Mouse (Mus musculus): ENCODE results near the gene Nup98.
A peak's percentile ranks its signal among the peaks of the same experiment; 100 is the strongest.

Nup98 gene

DNA sequence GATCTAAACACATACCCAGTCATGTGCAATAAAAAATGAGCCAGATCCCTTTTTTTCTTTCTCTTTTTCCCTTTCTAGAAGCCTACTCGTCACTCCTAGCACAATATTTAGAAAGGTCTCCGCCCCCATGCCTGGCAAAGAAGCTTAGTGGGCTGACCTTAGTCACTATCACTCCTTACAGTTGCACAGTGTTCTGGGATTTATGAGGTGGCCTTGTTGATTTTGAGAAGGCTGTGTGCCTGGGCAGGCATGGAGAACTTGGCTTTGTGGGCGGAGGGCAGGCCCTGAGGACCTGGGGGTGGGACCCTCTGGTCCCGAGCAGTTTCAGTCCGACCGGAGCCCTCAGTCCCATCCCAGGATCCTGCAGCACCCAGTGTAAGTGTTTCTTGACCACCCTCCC lies 19.8 kb upstream of the Nup98 start:
- no peak for DNase-seq (ENCODE audit: low spot score in 2 of 2)

- DNase-seq (ENCODE audit: low spot score in 2 of 2), result no peak
Observed at GRCm38 (mm10) chr7:102228049-102228670, 18.2 kb upstream of the Nup98 start.

DNA sequence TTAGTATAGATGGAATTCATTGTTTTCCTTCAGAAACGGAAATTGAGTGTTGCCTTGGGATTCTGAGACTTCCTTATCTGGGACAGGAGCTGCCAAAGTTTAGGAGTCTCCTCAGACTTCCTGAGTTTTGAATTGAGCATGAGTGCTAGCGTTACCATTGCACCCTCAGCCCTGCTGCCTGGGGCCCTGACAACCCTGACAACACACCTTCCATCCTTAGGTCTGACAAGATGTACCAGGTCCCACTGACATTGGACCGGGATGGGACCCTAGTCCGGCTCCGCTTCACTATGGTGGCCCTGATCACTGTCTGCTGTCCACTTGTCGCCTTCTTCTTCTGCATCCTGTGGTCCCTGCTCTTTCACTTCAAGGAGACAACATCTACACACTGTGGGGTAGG lies 16.1 kb upstream of the Nup98 start:
- DNase-seq (ENCODE audit: low spot score in 2 of 2), result no peak

GRCm38 (mm10) chr7:102223883-102224738 lies 14.1 kb upstream of the Nup98 start:
- no peak for DNase-seq (ENCODE audit: low spot score in 2 of 2)

DNA sequence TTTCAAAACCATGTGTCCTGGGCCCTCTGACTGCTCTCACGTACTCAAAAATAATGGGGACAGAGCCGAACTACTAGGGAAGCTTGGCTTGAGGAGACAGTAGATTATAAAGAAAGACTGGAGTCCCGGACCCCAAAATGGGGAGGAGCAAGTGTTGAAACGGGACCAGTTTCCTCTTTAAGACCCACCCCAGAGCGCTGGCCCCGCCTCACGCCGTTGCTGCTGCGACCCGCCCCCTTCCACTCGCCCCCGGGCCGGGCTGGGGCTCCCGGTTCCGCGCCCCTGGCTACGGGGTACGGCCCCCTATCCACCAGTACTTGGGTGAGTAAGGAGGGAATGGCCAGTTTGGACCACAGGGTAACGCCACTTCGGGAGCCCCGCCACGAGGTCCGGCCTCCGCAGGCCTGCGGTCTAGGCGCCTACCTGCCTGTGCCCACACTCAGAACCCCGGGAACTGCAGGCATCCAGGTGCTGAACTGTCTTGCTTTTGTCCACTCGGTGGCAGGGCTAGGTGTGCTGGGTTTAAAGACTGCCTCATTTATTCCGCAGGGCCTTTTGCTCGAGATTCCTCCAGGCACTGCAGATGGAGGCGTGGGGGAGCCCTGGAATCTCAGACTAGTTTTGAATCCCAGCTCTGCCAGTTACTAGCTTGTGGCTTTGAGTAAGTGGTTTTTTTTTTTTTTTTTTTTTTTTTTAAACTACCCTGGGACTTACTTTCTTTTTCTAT lies 13.0 kb upstream of the Nup98 start:
- DNase-seq (ENCODE audit: low spot score in 2 of 2), result peak; percentile 58 to 76

- peak in 1 of 2 experiments; percentile 40 for DNase-seq (ENCODE audit: low spot score in 2 of 2)
Observed at GRCm38 (mm10) chr7:102222336-102222735, 12.4 kb upstream of the Nup98 start.

- DNase-seq (ENCODE audit: low spot score in 2 of 2), result no peak
Observed at GRCm38 (mm10) chr7:102221899-102222298, 11.9 kb upstream of the Nup98 start.

DNA sequence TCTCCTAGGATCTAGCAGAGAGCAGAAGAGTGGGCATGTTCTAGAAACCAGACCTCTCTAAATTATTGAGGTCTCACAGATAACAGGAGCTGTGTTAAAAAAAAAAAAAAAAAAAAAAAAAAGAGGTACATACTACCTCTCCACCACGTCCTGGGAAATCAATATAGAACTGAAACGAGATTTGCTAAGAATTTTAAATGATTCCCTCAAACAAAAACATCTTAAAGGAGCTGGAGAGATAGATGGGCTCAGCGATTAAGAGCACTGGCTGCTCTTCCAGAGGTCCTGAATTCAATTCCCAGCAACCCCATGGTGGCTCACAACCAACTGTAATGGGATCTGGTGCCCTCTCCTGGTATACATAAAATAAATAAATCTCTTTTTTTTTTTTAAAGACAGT lies 1.1 kb upstream of the Nup98 start:
- DNase-seq (ENCODE audit: low spot score in 2 of 2), result no peak

- DNase-seq (ENCODE audit: low spot score in 2 of 2), result no peak
Observed at GRCm38 (mm10) chr7:102208806-102209363, 1.1 kb downstream of the Nup98 start.

DNA sequence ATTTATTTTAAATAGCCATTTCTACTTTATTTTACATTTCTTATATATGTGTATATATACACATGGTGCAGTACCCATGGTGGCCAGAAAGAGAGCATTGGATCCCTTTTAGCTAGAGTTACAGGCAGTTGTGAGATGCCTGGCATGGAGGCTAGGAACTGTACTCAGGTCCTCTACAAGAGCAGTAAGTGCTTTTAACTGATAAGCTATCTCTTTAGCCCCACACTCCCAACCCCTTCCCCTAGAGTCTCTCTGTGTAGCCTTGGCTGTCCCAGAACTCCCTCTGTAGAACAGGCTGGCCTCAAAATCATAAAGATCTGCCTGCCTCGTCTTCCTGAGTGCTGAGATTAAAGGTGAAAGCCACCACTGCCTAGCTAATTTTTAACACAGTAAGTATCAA lies 4.3 kb downstream of the Nup98 start:
- DNase-seq (ENCODE audit: low spot score in 2 of 2), result no peak

DNA sequence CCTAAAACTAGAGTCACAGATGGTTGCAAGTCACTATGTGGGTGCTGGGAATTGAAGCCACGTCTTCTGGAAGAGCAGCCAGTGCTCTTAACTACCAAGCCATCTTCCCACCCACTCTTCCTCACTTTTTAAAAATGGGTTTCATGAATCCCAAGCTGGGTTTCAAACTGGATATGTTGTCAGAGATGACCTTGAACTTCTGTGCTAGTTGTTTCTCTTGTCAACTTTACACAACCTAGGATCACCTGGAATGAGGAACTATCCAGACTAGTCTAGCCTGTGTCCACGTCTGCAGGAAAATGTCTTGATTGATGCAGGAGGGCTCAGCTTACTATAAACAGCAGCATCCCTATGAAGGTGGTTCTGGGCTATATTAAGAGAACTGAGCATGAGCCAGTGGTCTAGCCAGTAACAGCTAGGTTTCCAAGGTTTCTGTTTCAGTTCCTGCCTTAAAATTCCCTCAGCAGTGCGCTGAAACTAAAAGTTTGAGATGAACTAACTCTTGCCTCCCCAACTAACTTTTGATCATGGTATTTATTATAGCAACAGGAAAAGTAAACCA lies 5.6 kb downstream of the Nup98 start:
- no peak for DNase-seq (ENCODE audit: low spot score in 2 of 2)

DNA sequence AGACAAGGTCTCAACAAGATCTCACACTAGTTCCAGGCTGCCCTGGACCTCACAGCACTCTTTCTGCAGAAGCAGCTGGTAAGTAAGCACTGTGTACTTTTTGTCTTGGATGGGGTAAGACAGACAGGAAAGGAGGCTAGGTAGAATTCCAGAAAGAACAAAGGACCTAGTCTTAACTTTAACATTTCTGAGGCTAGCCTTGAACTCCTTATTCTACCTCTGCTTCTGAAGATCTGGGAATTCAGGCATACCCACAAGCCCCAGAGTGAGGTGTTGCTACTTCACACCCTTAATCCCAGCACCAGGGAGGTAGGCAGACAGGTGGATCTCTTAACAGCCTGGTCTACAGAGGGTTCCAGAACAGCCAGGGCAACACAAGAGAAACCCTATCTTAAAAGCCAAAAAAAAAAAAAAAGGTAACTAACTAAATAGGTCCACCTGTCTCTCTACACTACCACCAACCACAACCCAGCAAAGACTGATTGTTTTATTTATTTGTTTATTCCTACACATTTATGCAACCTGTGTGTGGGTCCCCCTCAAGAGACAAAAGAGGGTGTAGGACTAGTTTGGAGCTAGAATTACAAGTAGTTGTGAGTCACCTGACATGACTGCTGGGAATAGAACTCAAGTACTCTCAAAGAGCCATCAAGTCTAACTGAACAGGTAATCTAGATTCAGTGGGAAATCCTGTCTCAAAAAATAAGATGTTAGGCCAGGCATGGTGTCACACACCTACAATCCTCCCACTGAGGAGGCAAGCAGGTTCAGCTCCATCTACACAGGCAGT lies 8.8 kb downstream of the Nup98 start:
- no peak for DNase-seq (ENCODE audit: low spot score in 2 of 2)

- DNase-seq (ENCODE audit: low spot score in 2 of 2), result no peak
Observed at GRCm38 (mm10) chr7:102200576-102200975, 9.4 kb downstream of the Nup98 start.

GRCm38 (mm10) chr7:102192356-102192755 lies 17.6 kb downstream of the Nup98 start:
- DNase-seq (ENCODE audit: low spot score in 2 of 2), result peak in 1 of 2 experiments; percentile 9

DNA sequence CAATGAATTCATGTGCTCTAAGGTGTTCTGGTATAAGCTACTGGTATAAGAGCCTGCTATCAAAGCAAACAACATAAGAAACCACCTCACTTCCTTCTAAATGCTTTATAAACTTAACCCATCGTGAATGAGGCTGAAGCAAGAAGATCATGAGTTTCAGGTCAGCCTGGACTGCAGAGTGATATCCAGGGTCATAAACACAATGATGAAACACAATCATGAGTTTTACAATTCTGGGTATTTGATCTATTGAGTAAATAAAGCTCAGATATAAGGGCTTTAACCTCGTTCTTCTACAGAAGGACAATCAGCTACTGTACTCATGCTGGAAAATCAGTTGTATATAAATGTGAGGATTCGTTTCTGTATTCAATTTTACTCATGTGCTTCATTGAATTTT lies 26.1 kb downstream of the Nup98 start:
- no peak for DNase-seq (ENCODE audit: low spot score in 2 of 2)

GRCm38 (mm10) chr7:102170300-102170699 lies 39.7 kb downstream of the Nup98 start:
- peak in 1 of 2 experiments; percentile 26 for DNase-seq (ENCODE audit: low spot score in 2 of 2)

DNA sequence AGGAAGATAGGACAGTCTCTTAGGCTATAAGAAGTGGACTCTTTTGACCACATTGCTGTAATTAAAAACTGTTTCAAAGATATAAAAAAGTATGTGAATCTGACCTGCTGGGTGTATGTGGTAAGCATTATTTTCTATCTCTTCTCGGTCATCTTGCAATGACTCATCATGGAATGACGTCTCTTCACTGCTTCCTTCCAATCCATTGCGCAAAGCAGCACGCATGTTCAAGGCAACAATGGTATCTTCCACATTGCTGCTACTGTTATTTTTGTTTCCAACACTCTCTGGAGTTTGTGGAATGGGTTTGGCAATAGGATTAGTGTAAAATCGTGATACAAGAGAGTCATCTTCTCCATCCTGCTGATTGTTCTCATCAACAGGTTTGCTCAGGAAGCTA lies 56.3 kb downstream of the Nup98 start:
- no peak for DNase-seq (ENCODE audit: low spot score in 2 of 2)

- DNase-seq (ENCODE audit: low spot score in 2 of 2), result no peak
Observed at GRCm38 (mm10) chr7:102137898-102138297, 72.1 kb downstream of the Nup98 start.

GRCm38 (mm10) chr7:102137464-102137863 lies 72.5 kb downstream of the Nup98 start:
- peak; percentile 19 to 58 for DNase-seq (ENCODE audit: low spot score in 2 of 2)

DNA sequence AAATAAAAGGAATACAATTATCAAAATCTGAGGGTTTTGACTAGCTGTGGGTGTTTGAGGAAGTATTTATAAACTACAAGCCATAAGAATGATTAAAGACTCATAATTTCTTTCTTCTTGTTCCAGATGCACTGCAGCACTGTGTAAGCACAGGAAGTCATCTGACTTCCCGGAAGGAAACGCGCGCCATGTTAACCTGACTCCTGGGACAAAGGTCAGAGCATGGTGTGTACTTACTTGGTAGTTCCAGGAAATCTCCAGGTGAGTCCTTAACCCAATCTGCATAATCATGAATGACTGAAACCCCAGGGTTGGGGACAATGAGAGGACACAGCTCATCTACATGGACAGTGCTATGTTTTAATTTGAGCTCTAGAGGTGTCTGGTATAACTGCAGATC lies 77.6 kb downstream of the Nup98 start:
- no peak for DNase-seq (ENCODE audit: low spot score in 2 of 2)

DNA sequence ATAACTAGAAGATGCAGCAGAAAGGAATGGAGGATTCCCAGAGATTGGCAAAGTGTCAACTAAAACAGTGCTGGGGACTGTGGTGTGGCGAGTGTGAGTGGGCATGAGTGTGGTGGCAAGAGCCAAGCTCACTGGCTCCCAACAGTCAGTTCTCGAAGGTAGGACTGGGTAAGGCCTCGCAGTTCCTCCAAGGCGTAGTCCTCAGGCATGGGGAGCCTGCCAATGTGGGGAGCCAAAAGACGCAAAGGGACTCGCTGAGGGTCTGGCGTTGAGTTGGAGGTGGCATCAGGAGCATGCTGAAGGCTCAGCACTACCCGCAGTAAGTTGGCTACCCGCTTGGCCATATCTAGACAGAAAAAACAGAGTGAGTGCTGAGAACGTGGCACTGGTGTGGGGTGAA lies 89.7 kb downstream of the Nup98 start:
- DNase-seq (ENCODE audit: low spot score in 2 of 2), result no peak
